Mouse (Mus musculus) MEL (cell line): ENCODE measurements around the gene Rab23. TPM values are rescaled to one million over a fixed set of nuclear protein-coding genes. Genes with fewer than 3 reads are reported as not detected.
"Not testable (repeated sequence)": the region's sequence is repeated elsewhere in the genome, so short reads cannot be mapped to it uniquely, and the experiment has no call there.

ENCODE experiments used
- DNase-seq: peaks from one replicate; pipeline ENCODE4 v3.0.0; 2011; ENCODE audit warnings: low read depth, low spot score
- H3K27ac ChIP-seq: 2 replicates; pipeline ENCODE4 v1.5.1; 2012; ENCODE audit warnings: low read depth, mild to moderate bottlenecking, control low read depth, low read length, moderate library complexity; ENCODE audit not compliant: control insufficient read depth
- H3K27me3 ChIP-seq, 2 experiments: fragments of 150-350 bp in 1 of 2; sonication (generic) in 1 of 2; 2 replicates each; pipeline ENCODE4 v1.6.1; 2012; ENCODE audit warnings: low read length in 2 of 2, mild to moderate bottlenecking in 2 of 2, improper control_type of control experiment in 1 of 2, moderate library complexity in 1 of 2; ENCODE audit not compliant: insufficient read depth in 2 of 2, control insufficient read depth in 1 of 2
- H3K36me3 ChIP-seq, 2 experiments: 2 replicates each; pipeline ENCODE4 v1.6.1; 2012 to 2014; ENCODE audit warnings: low read length in 2 of 2, improper control_type of control experiment in 1 of 2, inconsistent platforms in 1 of 2, mild to moderate bottlenecking in 1 of 2; ENCODE audit not compliant: insufficient read depth in 2 of 2, control insufficient read depth in 1 of 2
- H3K4me1 ChIP-seq, 2 experiments: fragments of 150-350 bp in 1 of 2; sonication (generic) in 1 of 2; 2 replicates each; pipeline ENCODE4 v1.6.1; 2012; ENCODE audit warnings: low read length in 2 of 2, improper control_type of control experiment in 1 of 2, mild to moderate bottlenecking in 1 of 2; ENCODE audit not compliant: insufficient read depth in 2 of 2, control insufficient read depth in 1 of 2
- H3K4me3 ChIP-seq, 2 experiments: fragments of 150-350 bp in 1 of 2; sonication (generic) in 1 of 2; 2 replicates each; pipeline ENCODE4 v1.5.1; 2012; ENCODE audit warnings: low read depth in 2 of 2, low read length in 2 of 2, mild to moderate bottlenecking in 2 of 2, moderate library complexity in 2 of 2, control low read depth in 1 of 2, improper control_type of control experiment in 1 of 2; ENCODE audit not compliant: control insufficient read depth in 1 of 2, insufficient read depth in 1 of 2
- H3K79me2 ChIP-seq: 2 replicates; pipeline ENCODE4 v1.6.1; 2012; ENCODE audit warnings: mild to moderate bottlenecking, low read length, moderate library complexity; ENCODE audit not compliant: control insufficient read depth, poor library complexity, insufficient read depth
- H3K9ac ChIP-seq: 2 replicates; pipeline ENCODE4 v1.6.1; 2012; ENCODE audit warnings: low read depth, mild to moderate bottlenecking, control low read depth, low read length, moderate library complexity; ENCODE audit not compliant: control insufficient read depth, poor library complexity, severe bottlenecking
- H3K9me3 ChIP-seq: fragments of 150-350 bp; sonication (generic); replicated peaks from 2 replicates; pipeline ENCODE4 v1.6.1; 2012; ENCODE audit warnings: mild to moderate bottlenecking, low read length, improper control_type of control experiment, moderate library complexity; ENCODE audit not compliant: insufficient read depth
- CHD1 ChIP-seq: IDR thresholded peaks from 2 replicates; pipeline ENCODE4 v1.6.1; 2012; ENCODE audit warnings: low read depth, mild to moderate bottlenecking, inconsistent platforms, low read length, improper control_type of control experiment
- CHD2 ChIP-seq: IDR thresholded peaks from 2 replicates; pipeline ENCODE4 v1.6.1; 2011; ENCODE audit warnings: low read length, improper control_type of control experiment
- CTCF ChIP-seq, 3 experiments: IDR thresholded peaks in 2 of 3; conservative IDR thresholded peaks in 1 of 3; 2 replicates each; pipeline ENCODE4 v1.5.1; 2011 to 2012; ENCODE audit warnings: low read length in 3 of 3, low read depth in 2 of 3, mild to moderate bottlenecking in 2 of 3, improper control_type of control experiment in 1 of 3, inconsistent platforms in 1 of 3, mixed read lengths in 1 of 3, moderate library complexity in 1 of 3; ENCODE audit not compliant: control insufficient read depth in 1 of 3, insufficient read depth in 1 of 3, poor library complexity in 1 of 3, severe bottlenecking in 1 of 3
- ELF1 ChIP-seq: IDR thresholded peaks from 2 replicates; pipeline ENCODE4 v1.6.1; 2014; ENCODE audit warnings: low read depth, mild to moderate bottlenecking, inconsistent platforms, low read length, improper control_type of control experiment, moderate library complexity
- KAT2A ChIP-seq: conservative IDR thresholded peaks from 2 replicates; pipeline ENCODE4 v1.6.1; 2012; ENCODE audit warnings: low read depth, low read length, improper control_type of control experiment, inconsistent platforms
- MAFK ChIP-seq: IDR thresholded peaks from 2 replicates; pipeline ENCODE4 v1.6.1; 2011; ENCODE audit warnings: low read depth, mild to moderate bottlenecking, low read length, improper control_type of control experiment, borderline replicate concordance
- MAX ChIP-seq: IDR thresholded peaks from 2 replicates; pipeline ENCODE4 v1.6.1; 2011; ENCODE audit warnings: low read length, improper control_type of control experiment
- MAZ ChIP-seq: IDR thresholded peaks from 2 replicates; pipeline ENCODE4 v1.6.1; 2012; ENCODE audit warnings: low read depth, mild to moderate bottlenecking, inconsistent platforms, low read length, improper control_type of control experiment
- MEF2A ChIP-seq: IDR thresholded peaks from 2 replicates; pipeline ENCODE4 v1.6.1; 2014; ENCODE audit warnings: low read depth, mild to moderate bottlenecking, inconsistent platforms, low read length, improper control_type of control experiment; ENCODE audit not compliant: poor library complexity, insufficient replicate concordance, severe bottlenecking; ENCODE audit errors: extremely low read depth
- POLR2AphosphoS5 ChIP-seq: IDR thresholded peaks from 2 replicates; pipeline ENCODE4 v1.6.1; 2012; ENCODE audit warnings: low read depth, borderline replicate concordance, mild to moderate bottlenecking, inconsistent platforms, low read length, moderate library complexity, mixed read lengths
- RCOR1 ChIP-seq: IDR thresholded peaks from 2 replicates; pipeline ENCODE4 v1.6.1; 2012; ENCODE audit warnings: low read depth, mild to moderate bottlenecking, inconsistent platforms, low read length, improper control_type of control experiment
- SMC3 ChIP-seq: IDR thresholded peaks from 2 replicates; pipeline ENCODE4 v1.6.1; 2011; ENCODE audit warnings: low read depth, low read length, improper control_type of control experiment
- TAL1 ChIP-seq: IDR thresholded peaks from 2 replicates; pipeline ENCODE4 v1.6.1; 2012; ENCODE audit warnings: mild to moderate bottlenecking, inconsistent platforms, low read length, moderate library complexity, mixed read lengths
- TBP ChIP-seq: IDR thresholded peaks from 2 replicates; pipeline ENCODE4 v1.8.0; 2011; ENCODE audit warnings: low read depth, low read length, improper control_type of control experiment
- TCF12 ChIP-seq: IDR thresholded peaks from 2 replicates; pipeline ENCODE4 v1.6.1; 2014; ENCODE audit warnings: low read depth, mild to moderate bottlenecking, inconsistent platforms, low read length, improper control_type of control experiment, moderate library complexity
- UBTF ChIP-seq: IDR thresholded peaks from 2 replicates; pipeline ENCODE4 v1.6.1; 2012; ENCODE audit warnings: low read depth, mild to moderate bottlenecking, inconsistent platforms, low read length, improper control_type of control experiment, moderate library complexity, borderline replicate concordance; ENCODE audit not compliant: insufficient read depth
- USF1 ChIP-seq: IDR thresholded peaks from 2 replicates; pipeline ENCODE4 v1.6.1; 2014; ENCODE audit warnings: low read depth, mild to moderate bottlenecking, inconsistent platforms, low read length, improper control_type of control experiment, moderate library complexity
- ZNF384 ChIP-seq: IDR thresholded peaks from 2 replicates; pipeline ENCODE4 v1.6.1; 2012; ENCODE audit warnings: low read depth, mild to moderate bottlenecking, inconsistent platforms, low read length, improper control_type of control experiment
- polyA plus RNA-seq, 2 experiments: library from polyadenylated mRNA; stranded (reverse) in 1 of 2; unstranded in 1 of 2; fragments of >175 nt in 1 of 2; fragments of >200 nt in 1 of 2; gene quantifications; 2 replicates each; pipeline versions ENCODE4 v1.2.1 to v1.2.4; 2012; ENCODE audit warnings: low replicate concordance in 2 of 2, low read depth in 1 of 2; ENCODE audit not compliant: insufficient read length in 2 of 2, insufficient read depth in 1 of 2, missing spikeins in 1 of 2
- total RNA-seq: library from RNA; depleted of rRNA; stranded (reverse); fragments of 300-350 nt; gene quantifications from 2 replicates; pipeline ENCODE4 v1.2.3, GENCODE M21; 2012

Rab23 gene
- total and polyA plus RNA-seq, 3 experiments: 3.2 to 9.9 TPM; not detected in 1

DNA sequence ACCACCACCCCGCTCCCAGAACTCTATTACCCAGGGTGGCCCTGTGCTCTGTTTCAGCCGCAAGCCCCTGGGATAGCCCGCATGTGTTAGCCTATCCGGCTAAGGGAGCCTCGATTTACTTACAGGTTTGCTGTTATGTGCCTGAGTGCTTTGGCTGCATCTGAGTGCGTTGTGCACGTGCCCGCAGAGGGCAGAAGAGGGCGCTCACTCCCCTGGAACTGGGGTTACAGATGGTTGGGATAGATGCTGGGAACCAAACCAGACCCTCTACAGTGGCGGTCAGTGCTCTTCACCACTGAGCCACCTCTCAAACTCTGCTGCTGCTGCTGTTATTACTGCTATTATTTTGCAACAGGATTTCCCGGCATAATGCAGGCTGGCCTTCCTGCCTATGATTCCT lies 29.4 kb downstream of the Rab23 start:
- Histone ChIP-seq H3K4me3 (no peak overlapping the region), H3K9ac (no peak overlapping the region), H3K36me3 (peaks cover 0 to 15% of the 10 kb centered on the region in 2 experiments; a peak in 2 of 4 replicates), H3K79me2 (peaks cover 19% of the 10 kb centered on the region), H3K4me1 (no peaks in the 10 kb centered on the region), H3K27ac (no peak overlapping the region), H3K27me3 (no peaks in the 10 kb centered on the region), H3K9me3 (no peaks in the 10 kb centered on the region)
- peak; percentile 23 for DNase-seq
- TF ChIP-seq TCF12 (no peak), USF1 (no peak), CTCF (IDR thresholded peaks at IDR 0.05 in 2 of 3, conservative IDR thresholded peaks at IDR 0.05 in 1 of 3; ENCODE audit: control insufficient read depth in 1 of 3, insufficient read depth in 1 of 3, low read depth in 2 of 3, low read length in 3 of 3, poor library complexity in 1 of 3, severe bottlenecking in 1 of 3) (peak; percentile 13 to 53 (median 37); a peak in 4 of 6 replicates), UBTF (no peak), CHD1 (no peak), MAZ (no peak)

DNA sequence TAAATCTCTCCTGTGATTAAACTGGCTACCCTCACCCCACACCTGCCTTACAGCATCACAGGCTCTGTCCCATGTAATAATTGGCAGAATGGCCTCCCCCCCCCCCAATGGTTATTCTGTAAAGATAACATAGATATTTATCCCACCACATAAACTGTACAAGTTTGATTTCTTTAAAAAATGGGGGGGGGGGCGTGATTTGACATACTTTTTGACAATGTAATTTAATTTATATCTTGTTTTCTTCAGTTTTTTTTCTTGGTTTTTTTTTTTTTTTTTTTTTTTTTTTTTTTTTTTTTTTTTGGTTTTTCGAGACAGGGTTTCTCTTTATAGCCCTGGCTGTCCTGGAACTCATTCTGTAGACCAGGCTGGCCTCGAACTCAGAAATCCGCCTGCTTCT lies 30.0 kb downstream of the Rab23 start:
- peak; percentile 69 for TF ChIP-seq ZNF384

DNA sequence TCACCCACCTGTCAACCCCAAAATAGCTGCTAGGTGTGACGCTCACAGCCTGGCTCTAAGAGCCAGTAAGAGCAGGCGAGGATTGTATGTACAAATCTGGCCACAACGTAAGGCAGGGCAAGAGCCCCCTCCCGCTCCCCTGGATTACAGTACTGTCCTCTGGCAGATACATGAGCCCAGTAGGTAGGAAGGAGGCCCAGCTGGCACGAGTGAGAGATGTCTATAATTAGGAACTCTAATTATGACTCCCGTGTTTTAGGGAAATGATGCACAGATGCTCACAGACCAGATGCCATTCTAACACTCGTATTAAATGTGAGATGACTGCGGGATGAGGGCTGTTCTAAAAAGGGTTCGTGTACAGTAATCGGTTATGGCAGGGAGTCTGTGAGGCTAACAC lies 31.6 kb downstream of the Rab23 start:
- no peak for DNase-seq
- Histone ChIP-seq H3K4me1 (peaks cover 5 to 13% of the 10 kb centered on the region in 2 experiments; a peak in 2 of 4 replicates), H3K27ac (no peak overlapping the region), H3K36me3 (peaks cover 11 to 15% of the 10 kb centered on the region in 2 experiments), H3K79me2 (peaks cover 40% of the 10 kb centered on the region), H3K4me3 (no peak overlapping the region), H3K27me3 (no peaks in the 10 kb centered on the region), H3K9ac (no peak overlapping the region), H3K9me3 (no peaks in the 10 kb centered on the region)
- TF ChIP-seq CTCF (IDR thresholded peaks at IDR 0.05 in 2 of 3, conservative IDR thresholded peaks at IDR 0.05 in 1 of 3; ENCODE audit: control insufficient read depth in 1 of 3, insufficient read depth in 1 of 3, low read depth in 2 of 3, low read length in 3 of 3, poor library complexity in 1 of 3, severe bottlenecking in 1 of 3) (no peak), CHD2 (no peak), MAFK (no peak), ELF1 (no peak), RCOR1 (no peak), SMC3 (no peak), TBP (no peak), POLR2AphosphoS5 (no peak), CHD1 (no peak), MAX (no peak), TCF12 (no peak), MAZ (no peak), TAL1 (no peak), MEF2A (no peak), KAT2A (no peak)

More for the DNA sequence above, 30.0 kb downstream of the Rab23 start:
- H3K27ac ChIP-seq, H3K27me3 ChIP-seq, H3K4me3 ChIP-seq, H3K9me3 ChIP-seq, H3K4me1 ChIP-seq, H3K9ac ChIP-seq, DNase-seq: not testable (repeated sequence)
- Histone ChIP-seq H3K36me3 (peaks cover 3 to 15% of the 10 kb centered on the region in 2 experiments), H3K79me2 (peaks cover 25% of the 10 kb centered on the region)
